Mouse (Mus musculus) layer of hippocampus, adult 11-12 months (tissue): ENCODE data around the gene Btbd16.

Source experiments
- DNase-seq: peaks from one replicate; pipeline ENCODE4 v3.0.0; 2022; ENCODE audit warnings: low spot score

Btbd16 gene

DNA sequence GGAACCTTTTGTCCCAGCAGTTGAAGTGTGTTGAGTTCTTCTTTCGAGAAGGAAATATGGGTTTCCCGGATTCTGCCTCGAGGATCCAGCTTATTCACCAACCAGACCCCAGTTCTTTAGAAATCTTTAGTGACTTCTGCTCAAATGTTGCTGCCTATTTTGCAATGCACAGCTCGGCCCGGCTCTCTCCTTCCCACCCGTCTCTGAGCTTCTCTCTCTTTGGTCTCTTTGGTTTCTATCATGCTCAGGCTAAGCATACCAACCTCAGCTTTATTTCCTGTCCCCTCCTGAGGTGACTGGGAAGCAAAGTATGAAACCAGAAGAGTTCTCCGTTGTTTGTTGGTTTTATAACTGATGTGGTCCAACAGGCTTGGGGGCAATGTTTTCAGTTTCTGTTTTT is 42.4 kb downstream of the Btbd16 start:
- no peak for DNase-seq

DNA sequence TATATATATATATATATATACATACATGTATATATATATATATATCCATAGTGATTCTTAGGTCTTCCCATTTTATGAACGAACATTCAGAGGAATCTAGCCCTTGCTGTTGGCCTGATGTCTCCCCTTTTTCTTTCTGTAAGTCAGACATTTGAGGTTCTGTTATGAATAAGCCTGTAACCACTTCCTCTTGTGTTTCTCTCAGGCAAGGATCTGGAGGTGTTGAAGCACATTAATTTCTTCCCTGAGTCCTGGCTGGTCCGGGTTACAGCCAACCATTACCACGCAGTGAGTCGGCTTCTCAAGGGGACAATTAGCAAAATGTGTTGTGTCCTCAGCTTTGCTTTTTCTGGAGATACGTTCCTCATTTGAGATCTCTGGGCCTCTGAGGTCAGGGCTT is 44.9 kb downstream of the Btbd16 start:
- DNase-seq = no peak

DNA sequence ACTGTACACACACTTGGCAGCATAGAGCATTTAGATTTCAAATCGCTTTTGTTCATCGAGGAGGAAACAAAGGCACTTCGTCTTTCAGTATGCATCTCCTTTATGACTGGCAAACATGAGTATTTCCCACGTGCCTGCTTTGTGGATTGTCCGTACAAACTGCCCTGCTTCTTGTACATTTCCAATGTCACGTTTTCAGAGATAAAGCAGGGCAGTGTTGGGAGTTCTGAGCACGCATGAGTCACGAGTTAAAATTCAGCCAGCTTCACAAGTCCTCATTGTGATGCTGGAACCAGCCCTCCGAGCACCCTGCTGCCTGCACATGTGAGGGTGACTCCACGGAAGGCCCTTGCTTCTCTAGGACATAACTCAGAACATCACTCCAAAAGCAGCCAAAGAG is 45.8 kb downstream of the Btbd16 start:
- peak; percentile 74 for DNase-seq

DNA sequence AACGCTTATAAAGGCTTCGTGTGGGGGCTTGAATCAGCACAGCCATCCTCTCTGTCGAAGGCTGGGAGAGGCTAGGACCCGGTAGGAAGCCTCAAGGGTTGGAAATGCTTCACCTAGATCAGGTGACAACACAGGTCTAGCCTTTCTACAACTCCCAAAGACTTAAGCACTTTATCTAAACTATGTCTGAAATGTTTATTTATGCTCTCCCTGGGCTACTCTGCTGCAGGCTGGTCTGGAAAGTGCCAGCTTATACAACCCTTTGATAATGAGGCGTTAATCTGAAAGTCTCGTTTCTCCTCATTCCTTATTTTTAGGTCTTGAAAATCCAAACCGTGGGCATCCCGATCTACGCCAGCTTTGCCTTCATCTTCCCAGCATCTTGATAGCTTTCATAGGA is 50.1 kb downstream of the Btbd16 start:
- DNase-seq = no peak

DNA sequence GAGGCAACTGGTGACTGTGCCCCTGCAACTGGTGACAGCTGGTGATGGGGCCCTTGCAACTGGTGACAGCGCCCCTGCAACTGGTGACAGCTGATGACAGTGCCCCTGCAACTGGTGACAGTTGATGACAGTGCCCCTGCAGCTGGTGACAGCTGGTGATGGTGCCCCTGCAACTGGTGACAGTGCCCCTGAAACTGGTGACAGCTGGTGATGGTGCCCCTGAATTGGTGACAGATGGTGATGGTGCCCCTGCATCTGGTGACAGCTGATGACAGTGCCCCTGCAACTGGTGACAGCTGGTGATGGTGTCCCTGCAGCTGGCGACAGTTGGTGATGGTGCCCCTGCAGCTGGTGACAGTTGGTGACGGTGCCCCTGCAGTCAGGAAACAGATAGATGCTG is 52.5 kb downstream of the Btbd16 start:
- DNase-seq = no peak

DNA sequence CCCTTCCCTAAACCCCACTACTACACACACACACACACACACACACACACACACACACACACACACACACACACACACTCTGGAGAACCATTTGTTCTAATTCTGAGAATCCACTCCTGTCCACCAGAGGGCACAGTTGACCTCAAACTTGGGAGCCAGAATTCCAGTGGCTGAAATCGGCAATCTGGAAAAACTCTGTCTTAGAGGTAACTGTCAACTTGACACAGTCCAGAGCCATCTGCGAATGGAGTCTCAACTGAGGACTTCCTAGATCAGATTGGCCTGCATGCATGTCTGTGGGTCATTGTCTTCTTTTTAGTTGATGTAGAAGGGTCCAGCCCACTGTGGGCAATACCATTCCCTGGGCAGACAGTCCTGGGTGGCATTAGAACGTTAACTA is 53.6 kb downstream of the Btbd16 start:
- DNase-seq = peak; percentile 73

DNA sequence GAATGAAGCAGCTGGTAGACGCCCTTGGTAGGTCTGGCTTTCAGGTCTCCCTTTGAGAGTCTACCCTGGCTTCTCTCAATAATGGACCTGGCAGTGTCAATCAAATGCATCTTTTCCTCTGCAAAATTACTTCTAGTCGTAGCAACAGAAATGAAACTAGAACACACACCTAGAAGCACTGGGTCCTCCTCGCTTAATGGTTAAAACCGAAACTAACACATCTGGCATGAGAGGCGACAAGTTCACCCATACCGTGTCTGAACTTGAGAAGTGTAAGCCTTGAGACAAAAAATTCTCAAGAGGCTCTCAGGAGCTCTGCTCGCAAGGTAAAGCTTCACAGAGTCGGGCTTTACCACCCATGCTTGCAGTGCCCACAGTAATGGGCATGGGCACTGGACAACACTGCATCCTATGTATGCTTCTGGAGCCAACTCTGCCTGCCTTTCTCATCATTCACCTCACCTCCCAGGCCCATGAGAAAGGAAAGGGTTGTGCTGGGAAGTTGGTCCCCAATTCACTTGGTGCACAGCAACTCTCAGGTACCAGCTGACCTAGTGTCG is 54.1 kb downstream of the Btbd16 start:
- no peak for DNase-seq

DNA sequence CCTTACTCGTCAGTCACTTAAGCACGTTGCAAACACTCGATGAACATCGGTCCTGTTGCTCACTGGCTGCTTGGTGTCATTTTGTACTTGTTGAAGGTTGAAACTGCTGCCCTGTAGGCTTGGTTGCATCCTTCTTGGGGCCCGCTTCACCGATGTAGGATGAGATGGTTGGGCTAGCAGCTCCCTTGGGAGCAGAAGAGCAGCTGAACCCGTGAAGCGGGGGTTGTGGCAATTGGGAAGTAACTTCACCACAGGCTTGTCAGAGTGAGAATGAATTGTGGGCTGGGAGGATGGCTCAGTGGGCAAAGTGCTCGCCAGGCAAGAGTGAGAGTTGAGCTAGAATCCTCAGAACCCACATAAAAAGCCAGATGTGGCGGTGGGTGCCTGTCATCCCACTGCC is 54.6 kb downstream of the Btbd16 start:
- DNase-seq = no peak

DNA sequence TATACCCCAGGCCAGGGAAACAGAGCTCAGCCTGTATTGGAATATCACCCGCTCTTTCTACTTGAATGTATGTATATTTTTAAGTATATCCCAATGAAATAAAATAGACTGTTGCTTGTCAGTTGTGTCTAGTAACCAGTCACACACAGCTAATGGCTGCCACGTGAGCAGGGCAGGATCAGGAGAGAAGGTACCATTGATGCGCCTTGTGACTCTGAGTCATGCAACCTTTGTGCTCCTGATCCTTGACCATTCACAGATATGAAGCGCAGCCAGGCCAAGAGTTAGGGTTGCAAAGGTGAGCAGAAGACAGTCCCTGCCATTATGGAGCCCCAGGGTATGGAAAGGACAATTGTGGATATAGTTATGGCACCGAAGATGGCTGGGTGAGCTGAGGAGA is 57.7 kb downstream of the Btbd16 start:
- DNase-seq = no peak

DNA sequence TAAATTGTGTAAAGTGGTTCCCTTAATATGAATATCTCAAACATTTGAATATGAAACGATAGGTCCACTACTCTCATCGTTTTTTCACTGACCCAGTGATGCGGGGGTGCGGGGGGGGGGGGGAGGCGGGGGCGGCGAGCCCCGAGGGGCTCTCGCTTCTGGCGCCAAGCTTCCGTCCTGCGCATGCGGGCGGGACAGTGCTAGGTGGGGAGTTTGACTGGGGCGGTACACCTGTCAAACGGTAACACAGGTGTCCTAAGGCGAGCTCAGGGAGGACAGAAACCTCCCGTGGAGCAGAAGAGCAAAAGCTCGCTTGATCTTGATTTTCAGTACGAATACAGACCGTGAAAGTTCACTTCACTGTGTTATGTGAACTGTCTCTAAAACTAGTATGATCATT is 60.4 kb downstream of the Btbd16 start:
- DNase-seq = no peak

DNA sequence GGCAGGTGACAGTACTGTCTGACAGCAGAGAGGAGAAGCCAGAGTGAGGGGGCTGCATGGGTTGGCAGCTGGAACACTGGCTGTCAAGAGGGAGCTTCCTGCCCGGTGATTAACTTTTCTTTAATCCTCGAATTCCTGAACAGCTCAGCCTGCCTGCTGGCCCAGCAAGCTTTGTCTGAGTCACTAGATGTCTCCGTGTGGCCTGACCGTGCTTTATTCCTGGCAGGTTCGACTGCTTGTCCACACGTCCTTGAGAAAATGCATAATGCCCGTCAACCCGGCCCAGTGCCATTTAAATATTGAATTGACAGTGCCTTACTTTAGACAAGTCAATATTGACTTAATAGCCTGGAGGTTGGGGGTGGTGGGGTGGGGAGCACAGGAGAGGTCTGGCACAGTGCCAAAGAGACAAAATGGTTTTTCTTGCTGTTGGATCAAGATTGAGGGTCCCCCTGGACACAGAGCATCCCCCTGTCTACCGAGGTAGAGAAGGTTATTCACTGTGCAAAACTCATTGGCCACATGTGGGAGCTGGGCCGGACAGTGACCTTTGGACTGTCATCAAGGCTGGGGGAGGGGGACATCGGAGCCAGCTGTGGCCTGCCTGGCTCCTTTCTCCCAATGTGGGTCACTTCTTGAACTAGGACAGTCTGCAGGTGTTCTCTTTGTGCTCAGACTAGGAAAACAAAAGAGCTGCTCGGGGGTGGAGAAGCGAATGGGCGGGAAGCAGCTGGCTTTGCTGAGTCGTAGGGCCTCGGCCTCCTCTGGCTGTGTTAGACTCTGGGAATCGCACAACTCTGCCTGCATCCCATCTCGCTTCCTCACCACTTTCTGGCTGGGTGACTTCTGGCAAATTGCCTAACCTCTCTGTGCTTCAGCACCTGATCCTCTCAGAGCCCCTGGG is 61.3 kb downstream of the Btbd16 start:
- no peak for DNase-seq

DNA sequence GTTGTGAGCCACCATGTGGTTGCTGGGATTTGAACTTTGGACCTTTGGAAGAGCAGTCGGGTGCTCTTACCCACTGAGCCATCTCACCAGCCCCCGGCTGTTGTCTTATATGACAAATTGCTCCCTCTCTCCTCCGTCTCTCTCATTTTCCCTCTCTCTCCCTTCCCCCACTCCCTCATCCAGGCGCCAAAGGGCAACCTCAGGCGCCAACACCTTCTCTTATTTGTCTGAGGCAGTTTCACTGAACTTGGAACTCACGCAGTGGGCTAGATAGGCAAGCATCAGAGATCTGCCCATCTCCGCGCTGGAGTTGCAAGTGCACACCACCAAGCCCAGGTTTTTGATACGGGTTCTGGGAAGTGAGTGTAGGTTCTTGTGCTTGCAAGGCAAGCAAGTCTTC is 62.2 kb downstream of the Btbd16 start:
- no peak for DNase-seq

DNA sequence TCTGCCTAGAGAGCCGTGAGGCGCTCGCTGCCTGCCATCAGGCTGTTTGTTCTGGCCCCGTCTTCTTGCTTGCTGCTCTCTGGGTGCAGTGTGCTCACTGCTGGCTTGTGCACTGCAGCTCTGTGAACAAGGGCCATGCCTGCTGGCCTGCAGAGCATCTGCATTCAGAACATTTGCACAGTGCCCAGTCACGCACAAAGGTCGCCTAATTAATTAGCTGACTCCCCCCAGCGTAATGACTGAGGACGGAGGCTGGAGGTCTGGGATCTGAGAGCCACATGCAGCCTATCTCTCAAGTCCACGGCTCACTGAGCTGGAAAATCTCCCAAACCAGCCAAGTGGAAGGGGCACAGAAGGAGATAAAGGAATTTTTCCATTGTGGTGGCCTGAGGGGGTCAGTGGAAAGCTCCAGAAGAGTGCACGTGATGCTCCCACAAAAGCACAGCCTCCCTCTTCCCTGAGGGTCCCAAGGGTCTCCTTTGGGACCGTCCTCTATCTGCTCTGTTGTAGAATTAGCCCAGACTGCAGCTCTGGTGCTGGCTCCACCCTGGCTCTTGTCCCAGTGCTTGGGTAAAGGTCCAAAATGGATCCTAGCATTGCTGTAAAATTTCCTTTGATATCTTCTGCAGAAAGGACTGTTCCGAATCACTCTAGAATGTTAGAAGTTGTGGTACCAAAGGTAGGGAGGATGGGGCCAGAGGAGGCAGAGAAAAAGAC is 64.2 kb downstream of the Btbd16 start:
- DNase-seq = no peak

DNA sequence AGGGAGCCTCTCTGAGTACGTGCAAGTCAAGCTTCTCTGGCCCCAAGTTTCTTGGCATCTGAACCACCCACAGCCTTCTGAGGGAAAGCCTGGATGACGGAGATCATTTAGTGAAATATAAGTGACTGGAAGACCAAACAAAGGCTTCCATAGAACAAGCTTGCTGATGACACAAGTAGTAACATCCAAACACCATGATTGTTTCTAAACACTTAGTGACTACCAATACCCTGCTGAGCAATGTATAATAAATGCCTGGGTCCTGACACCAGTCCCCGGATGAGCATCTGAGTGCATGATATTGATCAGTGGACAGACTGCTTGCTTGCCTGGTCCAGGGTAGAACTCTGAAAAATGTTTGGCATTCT is 64.8 kb downstream of the Btbd16 start:
- DNase-seq = no peak

DNA sequence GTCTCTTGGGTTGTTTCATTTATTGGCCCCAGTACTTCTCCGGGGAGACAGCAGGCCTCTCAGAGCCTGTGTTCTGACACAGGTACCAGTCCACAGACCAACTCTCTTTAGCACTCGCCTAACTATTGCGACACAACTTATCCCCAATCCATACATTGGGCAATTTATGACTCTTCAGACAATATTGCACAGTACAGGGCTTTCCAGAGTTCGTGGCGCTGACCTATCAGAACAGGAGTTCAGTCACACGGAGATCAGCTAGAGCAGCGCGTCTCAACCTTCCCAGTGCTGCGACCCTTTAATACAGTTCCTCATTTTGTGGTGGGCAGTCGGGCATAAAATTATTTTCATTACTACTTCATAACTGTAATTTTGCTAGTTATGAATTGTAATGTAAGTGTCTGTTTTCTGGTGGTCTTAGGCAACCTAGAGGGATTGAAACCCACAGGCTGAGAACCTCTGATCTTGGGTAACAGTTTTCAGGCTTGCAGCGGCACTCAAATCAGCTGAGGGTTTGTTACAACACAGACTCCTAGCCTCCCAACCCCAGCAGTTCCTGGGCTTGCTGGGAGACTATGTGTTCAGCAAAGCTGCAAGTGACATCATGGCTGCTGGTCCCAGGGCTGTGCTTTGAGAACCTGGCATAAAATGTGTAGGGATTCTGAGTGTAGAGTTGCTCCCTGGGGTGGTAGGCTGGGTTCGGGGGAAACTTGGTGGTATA is 65.7 kb downstream of the Btbd16 start:
- DNase-seq = no peak

DNA sequence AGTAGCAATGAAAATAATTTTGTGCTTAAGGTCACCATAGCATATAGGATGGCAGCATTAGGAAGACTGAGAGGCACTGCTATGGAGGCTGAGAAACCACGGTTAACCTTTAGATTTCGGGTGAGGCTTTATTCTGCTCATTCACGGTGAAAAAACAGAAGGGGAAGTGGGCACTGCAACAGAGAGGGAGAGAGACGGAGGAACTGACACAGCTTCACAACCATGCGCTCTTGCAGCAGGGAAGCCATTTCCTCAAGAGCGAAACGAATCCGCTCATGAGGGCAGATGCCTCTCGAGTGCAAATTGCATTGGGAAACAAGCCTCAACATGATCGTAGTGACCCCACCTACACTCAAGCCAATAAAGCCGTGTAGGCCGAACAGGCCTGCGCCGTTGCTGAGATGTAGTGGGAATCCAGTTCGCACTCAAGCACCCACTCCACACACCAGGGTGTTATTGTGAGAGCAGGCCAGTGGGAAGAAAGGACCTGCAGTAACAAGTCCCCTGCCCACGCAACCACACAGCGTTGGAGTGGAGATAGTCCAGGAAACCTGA is 73.4 kb downstream of the Btbd16 start:
- DNase-seq = no peak

DNA sequence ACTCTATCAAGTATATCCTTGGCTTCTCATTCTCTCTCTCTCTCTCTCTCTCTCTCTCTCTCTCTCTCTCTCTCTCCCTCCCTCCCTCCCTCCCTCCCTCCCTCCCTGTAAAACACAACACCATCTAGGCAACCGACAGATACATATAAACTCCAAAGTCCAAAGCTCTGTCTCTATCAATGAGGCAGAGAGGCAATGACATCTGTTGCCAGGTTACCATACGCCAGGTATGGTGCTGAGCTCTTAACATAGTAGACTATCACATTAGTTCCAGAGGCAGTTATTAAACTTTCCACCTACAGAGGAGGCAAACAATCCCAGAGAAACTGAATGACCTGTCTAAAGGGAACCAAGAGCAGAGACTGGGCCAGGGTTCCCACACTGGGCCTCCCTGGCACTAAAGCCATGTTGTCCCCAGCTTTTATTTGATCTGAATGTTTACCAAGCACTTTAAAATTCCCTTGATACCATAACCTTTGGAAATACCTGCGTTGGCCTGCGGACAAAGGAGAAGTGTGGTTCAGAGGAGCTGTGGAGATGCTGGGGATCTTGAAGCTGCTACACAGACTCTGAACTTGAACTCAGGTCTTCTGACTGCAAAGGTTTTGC is 80.9 kb downstream of the Btbd16 start:
- DNase-seq = no peak

DNA sequence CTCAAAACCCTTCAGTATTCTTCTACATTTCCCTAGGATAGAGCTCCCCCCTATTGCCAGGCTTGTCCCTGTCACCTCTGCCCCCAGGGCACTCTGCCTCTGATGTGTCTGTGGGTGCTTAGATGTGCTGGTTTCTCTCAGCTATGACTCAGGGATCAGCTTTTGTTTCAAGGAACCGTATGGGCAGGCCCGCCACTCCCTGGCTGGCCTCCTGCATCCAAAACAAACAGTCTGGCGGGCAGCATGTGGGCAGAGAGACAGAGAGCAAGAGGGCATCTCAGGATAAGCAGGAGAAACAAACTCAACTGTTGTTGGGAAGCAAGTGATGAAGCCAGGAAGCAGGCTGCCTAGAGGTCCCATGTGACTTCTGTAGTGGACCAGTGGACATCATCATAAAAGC is 81.8 kb downstream of the Btbd16 start:
- DNase-seq = no peak

DNA sequence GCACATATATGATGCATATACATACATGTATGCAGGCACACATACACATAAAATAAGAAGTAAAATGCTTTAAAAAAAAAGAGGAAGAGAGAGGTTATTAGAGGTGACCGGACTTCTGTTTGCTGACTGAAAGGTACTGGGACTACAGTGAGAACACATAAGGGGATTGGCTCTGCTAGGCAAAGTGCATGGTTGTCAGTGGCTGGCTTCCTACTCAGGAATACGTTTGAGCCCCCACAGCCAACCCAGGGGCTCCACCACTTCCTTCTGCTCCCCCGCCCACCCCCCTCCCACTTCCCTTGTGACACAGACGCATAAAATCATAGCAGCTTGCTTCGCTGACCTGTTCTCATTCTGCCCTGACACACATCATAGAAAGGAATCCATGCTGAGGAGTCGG is 84.1 kb downstream of the Btbd16 start:
- no peak for DNase-seq

DNA sequence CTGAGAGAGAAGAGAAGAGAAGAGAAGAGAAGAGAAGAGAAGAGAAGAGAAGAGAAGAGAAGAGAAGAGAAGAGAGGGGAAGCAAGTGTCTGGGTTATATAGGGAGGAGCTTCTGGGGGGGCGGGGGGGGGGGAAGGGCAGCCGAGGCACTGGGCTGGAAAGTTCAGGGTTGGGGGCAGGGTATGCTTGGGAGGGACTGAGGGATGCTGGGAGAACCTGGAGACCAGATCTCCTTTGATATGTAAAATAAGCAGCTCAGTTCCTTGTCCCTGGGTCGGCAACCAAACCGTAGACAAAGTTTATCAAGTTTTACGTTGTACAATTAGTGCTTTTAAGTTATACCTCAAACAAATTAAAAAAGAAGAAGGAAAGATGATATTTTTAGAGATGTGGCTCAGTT is 86.1 kb downstream of the Btbd16 start:
- DNase-seq = no peak

DNA sequence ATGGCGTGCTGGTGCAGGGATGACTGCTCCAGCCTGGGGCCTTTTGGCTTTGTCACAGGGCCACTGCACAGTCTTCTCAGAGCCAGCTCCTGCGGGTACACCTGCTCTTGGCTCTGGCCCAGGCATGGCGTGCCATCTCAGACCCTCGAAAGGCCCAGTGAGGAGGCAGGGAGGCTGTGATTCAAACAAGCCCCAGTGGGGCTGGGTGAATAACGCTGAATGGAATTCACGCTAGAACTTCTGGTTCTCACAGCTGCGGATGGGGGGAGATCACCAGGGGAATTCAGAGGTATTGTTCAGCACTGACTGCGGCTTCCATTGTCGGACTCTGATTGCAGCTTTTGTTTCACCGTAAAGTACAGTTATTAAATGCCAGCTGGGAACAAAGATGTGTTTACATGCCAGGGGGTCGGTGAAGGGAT is 86.9 kb downstream of the Btbd16 start:
- no peak for DNase-seq

DNA sequence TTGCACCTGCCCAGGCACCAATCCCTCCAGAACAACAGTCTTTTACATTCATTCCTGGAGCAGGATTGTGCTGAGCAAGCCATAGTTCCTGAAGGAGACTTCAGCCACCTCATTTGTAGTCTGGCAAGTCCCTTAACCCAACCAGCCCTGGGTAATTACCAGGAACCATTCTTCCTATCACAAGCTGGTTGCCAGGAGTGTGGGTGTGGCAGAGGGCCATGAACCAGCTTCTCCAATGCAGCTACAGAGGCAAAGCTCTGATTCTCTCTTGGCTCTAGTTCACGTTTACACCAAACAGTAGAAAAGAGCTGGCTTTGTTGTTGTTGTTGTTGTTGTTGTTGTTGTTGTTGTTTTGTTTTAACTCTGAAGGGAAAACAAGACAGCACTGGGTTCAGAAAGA is 88.6 kb downstream of the Btbd16 start:
- peak; percentile 48 for DNase-seq
